Mouse (Mus musculus) heart, postnatal 14 days (tissue): ENCODE data around the gene Fbxw4. TPM values are rescaled to one million over a fixed set of nuclear protein-coding genes. Genes with fewer than 3 reads are reported as not detected.

ENCODE experiments used
- total RNA-seq, 2 experiments: library from RNA; stranded (reverse); gene quantifications; 2 replicates each; pipeline ENCODE4 v1.2.3; 2021

The Fbxw4 gene
- total RNA-seq, 2 experiments from 2014 or later, result 24.3 to 24.8 TPM

Other genes starting within 250 kb of the Fbxw4 start
- 1 to 10 TPM; 8.6 to 8.7 TPM for gene Poll, start 99.8 kb downstream of the Fbxw4 start, total RNA-seq
- 10 to 100 TPM; 17.1 to 20.0 TPM for gene Gm17018, start 99.7 kb downstream of the Fbxw4 start, total RNA-seq
- not detected for gene Fgf8, start 82.6 kb upstream of the Fbxw4 start, total RNA-seq
- 10 to 100 TPM; 13.0 to 18.9 TPM for gene Npm3, start 89.3 kb upstream of the Fbxw4 start, total RNA-seq
- gene Mgea5, start 123.5 kb upstream of the Fbxw4 start, total RNA-seq, result 10 to 100 TPM; 65.7 TPM
- gene Kcnip2, start 155.7 kb upstream of the Fbxw4 start, total RNA-seq, result 100 to 1,000 TPM; 149 to 164 TPM